26 mouse cellular contexts compared by ENCODE assay signal in the genomic region with DNA sequence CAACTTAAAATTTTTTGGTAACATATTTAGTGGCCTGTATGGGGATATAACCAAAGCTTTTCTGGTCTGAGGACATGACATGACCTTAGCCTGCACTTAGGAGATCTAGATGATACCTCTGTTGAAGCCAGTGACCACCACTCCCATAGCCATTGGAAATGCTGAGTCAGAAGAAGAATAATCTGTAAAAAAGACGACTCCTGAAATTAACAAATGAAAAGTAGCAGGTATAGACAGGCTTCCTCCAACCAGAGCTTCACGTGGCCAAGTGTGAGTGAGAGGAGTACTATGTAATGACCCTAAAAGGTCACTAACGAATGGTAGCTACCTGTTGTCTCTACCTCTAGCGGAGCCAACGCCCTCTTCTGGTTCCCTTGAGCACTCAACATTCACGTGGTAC.
A peak's percentile ranks its signal among the peaks of the same experiment; 100 is the strongest.
DNase-seq lines count a peak whose midpoint lies in the region; ATAC-seq lines count a peak whose summit lies in the region.
"Had no signal": no experiment of that assay in that cellular context is flagged by ENCODE, and none has a peak within 500 bp of the region (broad histone marks: within the 10 kb centered on the region; RNA-seq: fewer than 3 reads in every experiment).

No protein-coding gene starts in this region.

- peak; percentile 30 for DNase-seq in heart, adult 11 months
- DNase-seq in heart, embryonic 10.5 days (ENCODE audit: low spot score) = no peak
- peak; percentile 67 for DNase-seq in ES-CJ7 (ENCODE audit: low read depth, low spot score)
- DNase-seq in R1 (ENCODE audit: low read depth, low spot score) = peak; percentile 42
- DNase-seq in cerebellum, postnatal 10 days = no peak
- DNase-seq: adrenal gland, adult 8-10 months; adrenal gland, postnatal 14 days; adrenal gland, postnatal 36 days; B cell, adult 2 months; cerebellum, adult 11-12 months; cerebellum, adult 2 months; cerebellum, adult 9-10 months; cerebellum, postnatal 14 days; cerebellum, postnatal 36 days; embryo, embryonic 11 days; forebrain, postnatal 0 days had no signal

- H3K27me3 ChIP-seq in heart, embryonic 10.5 days (ENCODE audit: insufficient read depth, poor library complexity, severe bottlenecking) = no peaks in the 10 kb centered on the region
- no peaks in the 10 kb centered on the region for H3K27me3 ChIP-seq in intestine, embryonic 16.5 days (replicated peaks; ENCODE audit: control insufficient read depth, insufficient read depth, low read length)
- H3K27me3 ChIP-seq in midbrain, embryonic 13.5 days = no peaks in the 10 kb centered on the region
- H3K27me3 ChIP-seq: embryonic facial prominence, embryonic 13.5 days; embryonic facial prominence, embryonic 15.5 days; forebrain, embryonic 13.5 days; forebrain, embryonic 15.5 days; Patski had no signal

- H3K4me1 ChIP-seq in heart, embryonic 10.5 days = no peaks in the 10 kb centered on the region
- no peaks in the 10 kb centered on the region for H3K4me1 ChIP-seq in intestine, embryonic 16.5 days (ENCODE audit: control insufficient read depth, insufficient read depth, low read length)
- peaks cover 14% of the 10 kb centered on the region for H3K4me1 ChIP-seq in midbrain, embryonic 13.5 days (replicated peaks)
- H3K4me1 ChIP-seq: embryonic facial prominence, embryonic 15.5 days; forebrain, embryonic 15.5 days had no signal

- no peak overlapping the region for H3K9ac ChIP-seq in intestine, embryonic 16.5 days (ENCODE audit: low read depth, low read length)
- H3K9ac ChIP-seq in midbrain, embryonic 13.5 days (replicated peaks) = no peak overlapping the region
- H3K9ac ChIP-seq: embryonic facial prominence, embryonic 13.5 days; embryonic facial prominence, embryonic 15.5 days; forebrain, embryonic 13.5 days; forebrain, embryonic 15.5 days; forebrain, postnatal 0 days had no signal

- H3K9me3 ChIP-seq in heart, embryonic 10.5 days = no peaks in the 10 kb centered on the region
- H3K9me3 ChIP-seq in intestine, embryonic 16.5 days (ENCODE audit: control insufficient read depth, low read length) = no peaks in the 10 kb centered on the region
- no peaks in the 10 kb centered on the region for H3K9me3 ChIP-seq in midbrain, embryonic 13.5 days
- H3K9me3 ChIP-seq: embryonic facial prominence, embryonic 13.5 days; embryonic facial prominence, embryonic 15.5 days; forebrain, embryonic 13.5 days; forebrain, embryonic 15.5 days; G1E had no signal

- H3K27ac ChIP-seq in heart, embryonic 10.5 days = no peak overlapping the region
- H3K27ac ChIP-seq in intestine, embryonic 16.5 days (ENCODE audit: low read length) = no peak overlapping the region
- H3K27ac ChIP-seq in midbrain, embryonic 13.5 days = no peak overlapping the region
- H3K27ac ChIP-seq: embryonic facial prominence, embryonic 13.5 days; embryonic facial prominence, embryonic 15.5 days; forebrain, embryonic 13.5 days; forebrain, embryonic 15.5 days had no signal

- WGBS in heart, embryonic 10.5 days = 87% methylated on average over 6 of the region's 6 CpGs
- 88% methylated on average over 6 of the region's 6 CpGs for WGBS in intestine, embryonic 16.5 days
- 95% methylated on average over 6 of the region's 6 CpGs for WGBS in midbrain, embryonic 13.5 days

- H3K36me3 ChIP-seq in heart, embryonic 10.5 days = 0 out of 2 replicates have a peak, but pooled peaks cover 3% of the 10 kb centered on the region
- no peaks in the 10 kb centered on the region for H3K36me3 ChIP-seq in intestine, embryonic 16.5 days (ENCODE audit: control insufficient read depth, insufficient read depth, low read length)
- H3K36me3 ChIP-seq in midbrain, embryonic 13.5 days = no peaks in the 10 kb centered on the region
- H3K36me3 ChIP-seq: embryonic facial prominence, embryonic 15.5 days; forebrain, embryonic 15.5 days had no signal

- H3K4me2 ChIP-seq in intestine, embryonic 16.5 days (ENCODE audit: low read depth, low read length) = no peak overlapping the region
- no peak overlapping the region for H3K4me2 ChIP-seq in midbrain, embryonic 13.5 days (replicated peaks)
- H3K4me2 ChIP-seq: embryonic facial prominence, embryonic 13.5 days; embryonic facial prominence, embryonic 15.5 days; forebrain, embryonic 13.5 days; forebrain, embryonic 15.5 days had no signal

- ATAC-seq in intestine, embryonic 16.5 days = no peak
- ATAC-seq in midbrain, embryonic 13.5 days = no peak
- ATAC-seq: activated CD4-positive, CD25-positive, alpha-beta regulatory T cell, adult 4 months; CD4-positive, CD25-positive, alpha-beta regulatory T cell, adult 4 months; forebrain, embryonic 13.5 days; forebrain, embryonic 15.5 days; forebrain, postnatal 0 days; Patski had no signal

- no peak overlapping the region for H3K4me3 ChIP-seq in heart, embryonic 10.5 days
- H3K4me3 ChIP-seq in intestine, embryonic 16.5 days (ENCODE audit: low read length) = no peak overlapping the region
- no peak overlapping the region for H3K4me3 ChIP-seq in midbrain, embryonic 13.5 days (replicated peaks)
- H3K4me3 ChIP-seq: embryonic facial prominence, embryonic 13.5 days; embryonic facial prominence, embryonic 15.5 days; forebrain, embryonic 13.5 days; forebrain, embryonic 15.5 days had no signal

Comparison
In these comparisons a context has a peak if more than half of its experiments do, and no peak if none do; other contexts are left out.
1. DNase-seq: peak in heart, adult 11 months (single experiment), ES-CJ7 (single experiment) and R1 (single experiment); none in heart, embryonic 10.5 days (single experiment) and cerebellum, postnatal 10 days (0 of 2).